Mouse (Mus musculus): ENCODE data around the gene Nemf. TPM values are rescaled to one million over a fixed set of nuclear protein-coding genes. Genes with fewer than 3 reads are reported as not detected.
"Not testable (repeated sequence)": the region's sequence is repeated elsewhere in the genome, so short reads cannot be mapped to it uniquely, and the experiment has no call there.

Gene Nemf
- polyA plus RNA-seq, 1 experiment from 2014 or later: 69.9 TPM

GRCm38 (mm10) chr12:69389273-69389938 lies 32.4 kb upstream of the Nemf start:
- Histone ChIP-seq H3K4me3 (ENCODE audit: low read depth, low read length) (no peak overlapping the region), H3K27ac (ENCODE audit: low read depth, low read length) (no peak overlapping the region), H3K36me3 (ENCODE audit: control insufficient read depth, insufficient read depth, low read length) (no peaks in the 10 kb centered on the region), H3K9ac (ENCODE audit: low read depth, low read length) (no peak overlapping the region), H3K9me3 (replicated peaks; ENCODE audit: control insufficient read depth, low read length) (no peaks in the 10 kb centered on the region), H3K4me1 (ENCODE audit: control insufficient read depth, insufficient read depth, low read length) (no peaks in the 10 kb centered on the region; the same call in 1 of the 2 replicates), H3K4me2 (no peak overlapping the region), H3K27me3 (ENCODE audit: control insufficient read depth, insufficient read depth, low read length) (no peaks in the 10 kb centered on the region)
- 57% methylated on average over 7 of the region's 7 CpGs for WGBS (ENCODE audit: insufficient replicate concordance)
- ATAC-seq (replicated peaks; ENCODE audit: insufficient number of reproducible peaks, low FRiP score, low TSS enrichment): no peak

DNA sequence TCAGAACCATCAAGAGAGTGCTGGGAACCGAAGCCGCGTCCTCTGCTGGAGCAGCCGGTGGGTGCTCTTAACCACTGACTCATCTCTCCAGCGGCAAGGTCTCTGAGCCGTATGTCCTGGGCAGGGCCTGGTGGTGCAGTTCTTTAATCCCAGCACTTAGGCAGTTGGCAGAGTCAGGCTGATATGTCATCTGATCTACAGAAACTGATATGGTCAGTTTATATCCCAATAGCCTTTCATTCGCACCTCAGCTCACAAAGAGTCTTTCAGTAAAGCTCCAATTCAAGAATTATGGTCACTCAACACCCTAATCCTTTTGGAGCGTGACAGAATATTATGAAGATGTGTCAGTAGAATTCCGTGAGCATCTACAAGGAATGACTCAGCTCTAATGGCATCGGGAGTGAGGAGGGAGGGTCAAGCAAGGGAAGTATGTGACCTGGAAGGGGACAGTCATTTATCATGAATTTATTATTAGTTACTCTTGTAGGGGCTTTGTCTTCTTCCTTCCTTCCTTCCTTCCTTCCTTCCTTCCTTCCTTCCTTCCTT lies 31.4 kb upstream of the Nemf start:
- no peaks in the 10 kb centered on the region for H3K36me3 ChIP-seq (ENCODE audit: control insufficient read depth, insufficient read depth, low read length)
- 89% methylated on average over 10 of the region's 10 CpGs for WGBS (ENCODE audit: insufficient replicate concordance)
- H3K27ac ChIP-seq (ENCODE audit: low read depth, low read length): no peak overlapping the region
- no peak overlapping the region for H3K4me2 ChIP-seq
- H3K9ac ChIP-seq (ENCODE audit: low read depth, low read length): no peak overlapping the region
- H3K4me3 ChIP-seq (ENCODE audit: low read depth, low read length): no peak overlapping the region
- no peaks in the 10 kb centered on the region for H3K27me3 ChIP-seq (ENCODE audit: control insufficient read depth, insufficient read depth, low read length)
- H3K9me3 ChIP-seq (replicated peaks; ENCODE audit: control insufficient read depth, low read length): no peaks in the 10 kb centered on the region
- H3K4me1 ChIP-seq (ENCODE audit: control insufficient read depth, insufficient read depth, low read length): no peaks in the 10 kb centered on the region; the same call in 1 of the 2 replicates
- no peak for ATAC-seq (replicated peaks; ENCODE audit: insufficient number of reproducible peaks, low FRiP score, low TSS enrichment)

- WGBS (ENCODE audit: insufficient replicate concordance): 82% methylated on average over 12 of the region's 12 CpGs
- H3K27me3 ChIP-seq (ENCODE audit: control insufficient read depth, insufficient read depth, low read length): not testable (repeated sequence)
These were observed 29.3 kb upstream of the Nemf start for GRCm38 (mm10) chr12:69386281-69386732.

DNA sequence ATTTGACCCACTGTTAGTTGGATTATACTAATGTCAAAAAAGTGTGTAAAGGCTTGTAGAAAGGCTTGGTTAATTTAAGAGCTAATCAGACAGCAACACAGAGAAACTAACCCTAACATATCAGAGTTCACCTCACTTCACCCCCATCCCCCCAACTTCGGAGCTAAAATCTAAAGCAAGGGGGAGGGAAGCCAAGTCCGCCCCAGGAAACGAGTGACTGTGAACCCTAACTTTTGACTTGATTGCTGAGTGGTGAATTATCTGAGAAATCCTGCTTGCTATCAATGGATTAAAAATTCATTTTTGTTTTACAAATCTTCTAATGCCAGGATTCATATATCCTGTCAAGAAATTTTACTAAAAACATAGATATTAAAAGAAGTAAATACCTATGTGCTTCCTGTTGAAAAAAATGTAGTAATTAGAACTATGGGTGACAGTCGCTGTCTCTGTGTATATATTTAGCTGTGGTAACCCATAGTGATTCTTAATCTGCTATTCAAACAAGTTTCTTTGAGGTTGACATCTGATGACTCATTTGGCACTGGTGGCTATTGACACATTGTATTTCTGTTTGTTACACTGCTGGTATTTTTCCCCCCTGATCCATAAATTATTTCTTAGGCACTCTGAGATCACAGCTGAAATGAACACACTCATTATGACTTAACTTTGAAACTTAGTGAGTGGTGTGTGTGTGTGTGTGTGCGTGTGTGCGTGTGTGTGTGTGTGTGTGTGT lies 28.7 kb upstream of the Nemf start:
- H3K36me3 ChIP-seq (ENCODE audit: control insufficient read depth, insufficient read depth, low read length): no peaks in the 10 kb centered on the region
- 68% methylated on average over 6 of the region's 6 CpGs for WGBS (ENCODE audit: insufficient replicate concordance)

More at GRCm38 (mm10) chr12:69386281-69386732, 29.3 kb upstream of the Nemf start:
- not testable (repeated sequence) for ATAC-seq (replicated peaks; ENCODE audit: insufficient number of reproducible peaks, low FRiP score, low TSS enrichment); H3K4me3 ChIP-seq (ENCODE audit: low read depth, low read length); H3K36me3 ChIP-seq (ENCODE audit: control insufficient read depth, insufficient read depth, low read length); H3K9me3 ChIP-seq (replicated peaks; ENCODE audit: control insufficient read depth, low read length); H3K9ac ChIP-seq (ENCODE audit: low read depth, low read length); H3K4me2 ChIP-seq; H3K27ac ChIP-seq (ENCODE audit: low read depth, low read length); H3K4me1 ChIP-seq (ENCODE audit: control insufficient read depth, insufficient read depth, low read length)

DNA sequence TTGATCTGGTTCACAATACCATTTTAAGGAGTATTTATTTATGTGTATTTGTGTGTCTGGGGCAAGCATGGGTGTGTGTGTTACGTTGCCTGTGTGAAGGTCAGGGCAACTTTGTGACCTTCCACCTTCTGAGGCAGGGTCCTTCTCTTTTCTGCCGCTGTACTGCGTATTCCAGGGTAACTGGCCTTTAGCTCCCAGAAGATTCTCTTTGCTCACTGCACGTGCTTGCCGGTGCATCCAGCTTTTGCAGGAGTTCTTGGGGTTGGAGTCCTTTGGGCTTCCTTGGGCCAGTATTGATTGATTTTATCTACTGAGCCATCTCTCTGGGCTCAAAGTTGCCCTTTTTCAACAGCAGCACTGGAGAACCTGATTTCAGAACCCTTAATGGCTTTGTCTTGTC lies 27.6 kb upstream of the Nemf start:
- H3K9ac ChIP-seq (ENCODE audit: low read depth, low read length): no peak overlapping the region
- 95% methylated on average over 5 of the region's 5 CpGs for WGBS (ENCODE audit: insufficient replicate concordance)
- H3K36me3 ChIP-seq (ENCODE audit: control insufficient read depth, insufficient read depth, low read length): no peaks in the 10 kb centered on the region
- H3K4me2 ChIP-seq: no peak overlapping the region
- no peaks in the 10 kb centered on the region for H3K9me3 ChIP-seq (replicated peaks; ENCODE audit: control insufficient read depth, low read length)
- no peaks in the 10 kb centered on the region for H3K27me3 ChIP-seq (ENCODE audit: control insufficient read depth, insufficient read depth, low read length)
- no peak for ATAC-seq (replicated peaks; ENCODE audit: insufficient number of reproducible peaks, low FRiP score, low TSS enrichment)
- peaks cover 4% of the 10 kb centered on the region; the same call in 1 of the 2 replicates for H3K4me1 ChIP-seq (ENCODE audit: control insufficient read depth, insufficient read depth, low read length)
- no peak overlapping the region for H3K27ac ChIP-seq (ENCODE audit: low read depth, low read length)
- no peak overlapping the region for H3K4me3 ChIP-seq (ENCODE audit: low read depth, low read length)

More for the DNA sequence above, 28.7 kb upstream of the Nemf start:
- no peak overlapping the region for H3K9ac ChIP-seq (ENCODE audit: low read depth, low read length)
- H3K4me3 ChIP-seq (ENCODE audit: low read depth, low read length): no peak overlapping the region
- no peak overlapping the region for H3K4me2 ChIP-seq
- H3K27me3 ChIP-seq (ENCODE audit: control insufficient read depth, insufficient read depth, low read length): no peaks in the 10 kb centered on the region
- H3K9me3 ChIP-seq (replicated peaks; ENCODE audit: control insufficient read depth, low read length): no peaks in the 10 kb centered on the region
- H3K4me1 ChIP-seq (ENCODE audit: control insufficient read depth, insufficient read depth, low read length): peaks cover 4% of the 10 kb centered on the region; the same call in 1 of the 2 replicates
- ATAC-seq (replicated peaks; ENCODE audit: insufficient number of reproducible peaks, low FRiP score, low TSS enrichment): no peak
- no peak overlapping the region for H3K27ac ChIP-seq (ENCODE audit: low read depth, low read length)

DNA sequence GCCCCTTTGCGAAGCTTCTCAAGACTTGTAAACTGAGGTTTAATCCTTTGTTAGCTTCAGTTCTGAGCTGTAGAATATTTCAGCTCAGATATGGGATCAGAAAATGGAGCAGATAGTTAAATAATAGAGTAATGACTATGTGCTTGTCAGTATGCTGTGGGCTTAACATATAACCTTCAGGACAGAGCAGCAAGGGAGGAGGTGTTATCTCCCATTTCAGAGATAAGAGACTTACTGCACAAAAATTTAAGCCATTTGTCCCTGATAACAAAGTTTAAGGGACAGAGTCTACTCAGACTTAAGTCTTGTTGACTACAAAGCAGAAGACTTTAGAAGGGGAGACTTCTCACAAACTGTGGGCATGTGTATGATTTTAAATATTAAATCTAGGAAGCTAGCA lies 25.9 kb upstream of the Nemf start:
- H3K27me3 ChIP-seq (ENCODE audit: control insufficient read depth, insufficient read depth, low read length): no peaks in the 10 kb centered on the region
- no peaks in the 10 kb centered on the region for H3K36me3 ChIP-seq (ENCODE audit: control insufficient read depth, insufficient read depth, low read length)
- H3K9me3 ChIP-seq (replicated peaks; ENCODE audit: control insufficient read depth, low read length): no peaks in the 10 kb centered on the region
- H3K4me1 ChIP-seq (ENCODE audit: control insufficient read depth, insufficient read depth, low read length): peaks cover 7% of the 10 kb centered on the region; the same call in 1 of the 2 replicates
- no peak for ATAC-seq (replicated peaks; ENCODE audit: insufficient number of reproducible peaks, low FRiP score, low TSS enrichment)
- 0 out of 2 replicates have a peak overlapping the region, but pooled peaks have one; percentile 11 for H3K27ac ChIP-seq (ENCODE audit: low read depth, low read length)
- H3K4me2 ChIP-seq: no peak overlapping the region
- no peak overlapping the region for H3K9ac ChIP-seq (ENCODE audit: low read depth, low read length)
- H3K4me3 ChIP-seq (ENCODE audit: low read depth, low read length): no peak overlapping the region
- 69% methylated on average over 1 of the region's 1 CpGs for WGBS (ENCODE audit: insufficient replicate concordance)

DNA sequence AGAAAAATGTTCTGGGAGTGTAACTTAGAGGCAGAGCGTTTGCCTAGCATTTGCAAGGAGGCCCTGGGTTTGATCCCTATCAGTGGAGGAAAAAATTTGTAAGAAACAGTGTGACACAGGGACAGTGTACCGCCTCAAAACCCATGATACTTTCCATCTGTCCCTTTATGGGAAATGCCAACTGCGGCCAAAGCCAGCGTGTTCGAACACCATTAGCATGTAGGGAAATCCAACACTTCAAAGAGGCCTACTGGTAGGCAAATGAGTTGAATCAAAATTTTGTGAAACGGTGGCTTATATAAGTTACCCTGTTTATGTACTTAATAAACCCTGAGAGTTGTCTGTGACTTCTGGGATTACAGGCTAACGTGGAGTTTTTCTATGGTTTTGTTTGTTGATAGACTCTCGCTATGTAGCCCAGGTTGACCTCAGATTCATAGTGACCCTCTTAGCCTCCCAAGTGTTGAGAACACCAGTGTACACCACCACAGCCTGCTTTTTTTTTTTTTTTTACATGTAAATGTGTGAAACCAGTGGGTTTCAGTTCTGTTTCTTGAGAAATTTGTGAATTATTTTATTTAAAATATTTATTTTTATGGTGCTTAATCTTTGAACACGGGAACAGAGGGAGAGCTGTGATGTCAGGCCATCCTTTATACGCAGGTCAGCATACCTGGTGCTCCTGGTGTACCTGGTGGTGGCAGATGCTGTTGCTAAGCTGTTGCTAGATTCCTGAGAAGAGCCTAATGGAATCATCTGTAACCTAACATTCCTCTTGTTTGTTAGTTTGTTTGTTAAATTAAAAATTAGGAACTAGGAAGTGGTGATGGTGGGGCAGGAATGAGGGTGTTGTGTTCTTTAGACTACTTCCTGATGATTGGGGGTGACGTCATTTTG lies 21.8 kb upstream of the Nemf start:
- Histone ChIP-seq H3K9ac (ENCODE audit: low read depth, low read length) (no peak overlapping the region), H3K27ac (ENCODE audit: low read depth, low read length) (peak overlapping the region; percentile 17; the same call in 1 of the 2 replicates), H3K36me3 (ENCODE audit: control insufficient read depth, insufficient read depth, low read length) (no peaks in the 10 kb centered on the region), H3K4me2 (no peak overlapping the region), H3K9me3 (replicated peaks; ENCODE audit: control insufficient read depth, low read length) (no peaks in the 10 kb centered on the region), H3K4me3 (ENCODE audit: low read depth, low read length) (no peak overlapping the region), H3K27me3 (ENCODE audit: control insufficient read depth, insufficient read depth, low read length) (no peaks in the 10 kb centered on the region), H3K4me1 (ENCODE audit: control insufficient read depth, insufficient read depth, low read length) (peaks cover 13% of the 10 kb centered on the region)
- 83% methylated on average over 11 of the region's 11 CpGs for WGBS (ENCODE audit: insufficient replicate concordance)
- ATAC-seq (replicated peaks; ENCODE audit: insufficient number of reproducible peaks, low FRiP score, low TSS enrichment): no peak

GRCm38 (mm10) chr12:69377636-69378035 lies 20.7 kb upstream of the Nemf start:
- H3K27ac ChIP-seq (ENCODE audit: low read depth, low read length); ATAC-seq (replicated peaks; ENCODE audit: insufficient number of reproducible peaks, low FRiP score, low TSS enrichment); H3K36me3 ChIP-seq (ENCODE audit: control insufficient read depth, insufficient read depth, low read length); H3K9ac ChIP-seq (ENCODE audit: low read depth, low read length); H3K9me3 ChIP-seq (replicated peaks; ENCODE audit: control insufficient read depth, low read length); H3K4me2 ChIP-seq; H3K27me3 ChIP-seq (ENCODE audit: control insufficient read depth, insufficient read depth, low read length); H3K4me3 ChIP-seq (ENCODE audit: low read depth, low read length): not testable (repeated sequence)
- 93% methylated on average over 6 of the region's 6 CpGs for WGBS (ENCODE audit: insufficient replicate concordance)
- peaks cover 11% of the 10 kb centered on the region for H3K4me1 ChIP-seq (ENCODE audit: control insufficient read depth, insufficient read depth, low read length)

Measured in heart, embryonic 11.5 days (tissue).